Mouse (Mus musculus) heart, adult 2 months (tissue): Measurements from ENCODE around the gene Tuba1a.

Experiments
- CTCF ChIP-seq: fragments of 200-600 bp; IDR thresholded peaks from 2 replicates; pipeline ENCODE4 v1.8.1; 2022; ENCODE audit warnings: antibody characterized with exemption, mild to moderate bottlenecking, moderate library complexity
- EP300 ChIP-seq: fragments of 200-500 bp; IDR thresholded peaks from 2 replicates; pipeline ENCODE4 v1.6.1; 2011; ENCODE audit warnings: low read depth, low read length, control low read depth; ENCODE audit not compliant: insufficient read depth
- POLR2A ChIP-seq: fragments of 200-500 bp; IDR thresholded peaks from 2 replicates; pipeline ENCODE4 v1.6.1; 2011; ENCODE audit warnings: mild to moderate bottlenecking, low read depth, low read length, control low read depth; ENCODE audit not compliant: insufficient read depth

DNA sequence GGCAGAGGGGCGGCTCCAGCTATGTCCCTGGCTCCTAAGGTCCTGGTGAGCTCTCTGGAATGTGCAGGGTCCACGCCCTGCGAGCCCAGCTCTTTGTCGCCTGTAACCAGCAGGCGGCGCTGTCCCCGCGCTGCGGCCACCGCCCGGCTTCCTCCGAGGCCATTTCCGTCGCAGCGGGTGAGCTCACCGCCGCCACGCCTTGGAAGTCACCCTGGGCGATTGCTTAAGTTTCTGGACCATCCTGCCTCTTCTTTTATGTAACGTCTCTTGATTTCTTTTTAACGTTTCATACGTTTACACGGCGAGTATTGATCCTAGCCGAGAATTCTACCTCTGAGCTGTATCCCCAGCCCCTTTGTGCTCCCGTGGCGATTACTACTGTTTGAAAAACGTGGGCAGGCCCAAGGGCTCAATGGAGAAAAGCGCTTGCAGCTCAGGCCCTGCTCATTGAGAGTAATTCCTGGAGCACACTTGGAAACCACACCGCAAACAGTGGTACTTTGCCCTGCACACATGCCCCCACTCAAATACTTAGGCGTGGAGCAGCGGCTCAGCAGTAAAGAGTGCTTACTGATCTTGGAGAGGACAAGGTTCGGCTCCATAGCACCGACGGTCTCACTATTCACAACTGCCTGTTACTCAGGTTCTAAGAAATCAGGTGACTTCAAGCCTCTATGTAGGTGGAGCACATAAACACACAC lies 39.7 kb upstream of the Tuba1a start:
- peak; percentile 86 for TF ChIP-seq POLR2A
- no peak; the same call in 1 of the 2 replicates for TF ChIP-seq CTCF
- TF ChIP-seq EP300, result peak; percentile 91
